In the genomic region with DNA sequence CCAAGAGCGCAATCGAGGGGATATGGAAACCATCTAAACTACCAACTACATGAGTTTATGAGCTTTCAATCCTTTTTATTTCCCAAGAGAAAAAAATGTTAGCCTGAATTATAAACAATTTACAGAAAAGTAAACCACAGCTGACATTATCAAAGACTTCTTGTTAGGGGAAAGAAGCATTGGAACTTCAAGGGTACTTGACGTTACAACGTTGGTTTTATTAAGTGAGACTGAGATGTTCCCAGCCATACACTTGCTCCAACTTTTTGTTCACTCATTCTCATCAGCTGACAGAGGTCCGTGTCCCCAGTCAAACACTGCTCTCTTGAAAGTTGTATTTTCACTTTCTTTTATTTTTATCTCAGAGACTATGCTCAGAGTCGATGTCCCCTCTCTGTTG, we compare ENCODE assay signal across 28 mouse cellular contexts. TPM values are rescaled to one million over a fixed set of nuclear protein-coding genes. Genes with fewer than 3 reads are reported as not detected.
DNase-seq lines count a peak whose midpoint lies in the region; ATAC-seq and TF ChIP-seq lines count a peak whose summit lies in the region.
"Had no signal": no experiment of that assay in that cellular context is flagged by ENCODE, and none has a peak within 500 bp of the region (broad histone marks: within the 10 kb centered on the region; RNA-seq: fewer than 3 reads in every experiment).

No protein-coding gene starts in this region.

- no peak for TF ChIP-seq POLR2A in lung, adult 2 months (IDR thresholded peaks at IDR 0.05; ENCODE audit: borderline replicate concordance, extremely low read depth, low read depth, low read length)

- peak overlapping the region; percentile 55 for H3K27ac ChIP-seq in lung, embryonic 14.5 days (ENCODE audit: low read depth)
- peak overlapping the region; percentile 88 for H3K27ac ChIP-seq in lung, embryonic 16.5 days (ENCODE audit: low read length)
- H3K27ac ChIP-seq: embryonic facial prominence, embryonic 13.5 days; embryonic facial prominence, embryonic 15.5 days; forebrain, embryonic 10.5 days; forebrain, embryonic 12.5 days had no signal

- H3K4me2 ChIP-seq in lung, embryonic 14.5 days, result 0 out of 2 replicates have a peak overlapping the region, but pooled peaks have one; percentile 18
- no peak overlapping the region for H3K4me2 ChIP-seq in lung, embryonic 16.5 days (ENCODE audit: low read depth, low read length)
- H3K4me2 ChIP-seq: embryonic facial prominence, embryonic 13.5 days; embryonic facial prominence, embryonic 15.5 days; forebrain, embryonic 12.5 days had no signal

- H3K9ac ChIP-seq in lung, embryonic 14.5 days, result no peak overlapping the region
- no peak overlapping the region for H3K9ac ChIP-seq in lung, embryonic 16.5 days (ENCODE audit: low read length)
- H3K9ac ChIP-seq: embryonic facial prominence, embryonic 13.5 days; embryonic facial prominence, embryonic 15.5 days; forebrain, embryonic 12.5 days had no signal

- peak; percentile 81 for DNase-seq in lung, embryonic 14.5 days
- DNase-seq in lung, adult 2 months, result no peak
- no peak for DNase-seq in lung, adult 18-20 months
- DNase-seq in lung, postnatal 10 days, result peak; percentile 37
- peak; percentile 47 for DNase-seq in lung, postnatal 36 days
- DNase-seq in kidney, adult 18-20 months, result no peak
- DNase-seq in embryo, embryonic 9.5 days (ENCODE audit: extremely low spot score), result no peak
- DNase-seq: adrenal gland, adult 8-10 months; adrenal gland, postnatal 14 days; adrenal gland, postnatal 36 days; B cell, adult 2 months; cerebellum, adult 11-12 months; cerebellum, adult 2 months; cerebellum, adult 9-10 months; cerebellum, postnatal 10 days; cerebellum, postnatal 25 days had no signal

- TF ChIP-seq CTCF in lung, embryonic 14.5 days (IDR thresholded peaks at IDR 0.05; ENCODE audit: low read depth), result no peak
- TF ChIP-seq CTCF in lung, adult 2 months (IDR thresholded peaks at IDR 0.05; ENCODE audit: insufficient read depth, low read length), result no peak

- H3K27me3 ChIP-seq in lung, embryonic 14.5 days (ENCODE audit: insufficient read depth, low read length), result no peaks in the 10 kb centered on the region
- H3K27me3 ChIP-seq in lung, embryonic 16.5 days (ENCODE audit: control insufficient read depth, insufficient read depth, low read depth, low read length), result no peaks in the 10 kb centered on the region
- H3K27me3 ChIP-seq: CH12.LX; embryonic facial prominence, embryonic 13.5 days; embryonic facial prominence, embryonic 15.5 days; forebrain, embryonic 12.5 days had no signal

- H3K9me3 ChIP-seq in lung, embryonic 14.5 days (ENCODE audit: low read depth, low read length), result no peaks in the 10 kb centered on the region
- no peaks in the 10 kb centered on the region for H3K9me3 ChIP-seq in lung, embryonic 16.5 days (ENCODE audit: control insufficient read depth, low read length)
- H3K9me3 ChIP-seq: embryonic facial prominence, embryonic 13.5 days; embryonic facial prominence, embryonic 15.5 days; forebrain, embryonic 10.5 days; forebrain, embryonic 12.5 days; G1E had no signal

- ATAC-seq in lung, embryonic 14.5 days (ENCODE audit: insufficient read depth), result peak; percentile 68
- peak; percentile 87 for ATAC-seq in lung, embryonic 16.5 days (ENCODE audit: low read depth)
- ATAC-seq: activated CD4-positive, CD25-positive, alpha-beta regulatory T cell, adult 4 months; CD4-positive, CD25-positive, alpha-beta regulatory T cell, adult 4 months; forebrain, embryonic 14.5 days; Patski had no signal

- no peak overlapping the region for H3K4me3 ChIP-seq in lung, embryonic 14.5 days (ENCODE audit: low read depth, low read length)
- no peak overlapping the region for H3K4me3 ChIP-seq in lung, adult 2 months (replicated peaks; ENCODE audit: extremely low read depth, low read depth, low read length)
- no peak overlapping the region for H3K4me3 ChIP-seq in lung, embryonic 16.5 days (ENCODE audit: low read length)
- H3K4me3 ChIP-seq: embryonic facial prominence, embryonic 13.5 days; embryonic facial prominence, embryonic 15.5 days; erythroblast, embryonic 14.5 days; forebrain, embryonic 10.5 days; forebrain, embryonic 12.5 days had no signal

- H3K4me1 ChIP-seq in lung, embryonic 14.5 days (ENCODE audit: insufficient read depth), result peaks cover 13% of the 10 kb centered on the region
- peaks cover 9% of the 10 kb centered on the region for H3K4me1 ChIP-seq in lung, adult 2 months (ENCODE audit: control insufficient read depth, insufficient read depth, low read length)
- H3K4me1 ChIP-seq in lung, embryonic 16.5 days (replicated peaks; ENCODE audit: control insufficient read depth, insufficient read depth, low read length), result peaks cover 26% of the 10 kb centered on the region
- H3K4me1 ChIP-seq: embryonic facial prominence, embryonic 13.5 days; embryonic facial prominence, embryonic 15.5 days had no signal

- H3K36me3 ChIP-seq in lung, embryonic 14.5 days (ENCODE audit: insufficient read depth), result peaks cover 48% of the 10 kb centered on the region
- H3K36me3 ChIP-seq in lung, embryonic 16.5 days (ENCODE audit: control insufficient read depth, insufficient read depth, low read length), result peaks cover 4% of the 10 kb centered on the region
- H3K36me3 ChIP-seq: embryonic facial prominence, embryonic 13.5 days; embryonic facial prominence, embryonic 15.5 days; forebrain, embryonic 10.5 days; forebrain, embryonic 12.5 days; G1E had no signal

- WGBS in lung, embryonic 14.5 days, result 28% methylated on average over 6 of the region's 6 CpGs
- WGBS in lung, adult 2 months, result 48% methylated on average over 6 of the region's 6 CpGs
- 27% methylated on average over 6 of the region's 6 CpGs for WGBS in lung, embryonic 16.5 days

RNA-seq across cellular contexts. Expression of gene Gucy1b1, which starts 30.8 kb away (rescaled TPM):
- 73.5 and 75.6 TPM in 2 replicates for polyA plus RNA-seq in lung, embryonic 14.5 days (2014; fragmentation: Nextera tagmentation; extraction: Ambion mirVana)
- 36.0 and 58.4 TPM in 2 replicates for polyA plus RNA-seq in lung, adult 2 months (2012; rRNA removed)
- polyA plus RNA-seq in lung, embryonic 16.5 days (2015; fragmentation: Nextera tagmentation; extraction: Ambion mirVana), result 83.5 and 88.9 TPM in 2 replicates
- polyA plus RNA-seq: erythroblast, embryonic 14.5 days; G1E; Patski had no signal

Comparison
In these comparisons a context has a peak if more than half of its experiments do, and no peak if none do; other contexts are left out.
1. DNase-seq: peak in lung, embryonic 14.5 days (single experiment), lung, postnatal 10 days (single experiment) and lung, postnatal 36 days (single experiment); none in lung, adult 2 months (single experiment), lung, adult 18-20 months (0 of 2), kidney, adult 18-20 months (single experiment) and embryo, embryonic 9.5 days (single experiment).